Mouse (Mus musculus) lung, postnatal 36 days (tissue): ENCODE data around the gene 4930578C19Rik.
"Not testable (repeated sequence)": the region's sequence is repeated elsewhere in the genome, so short reads cannot be mapped to it uniquely, and the experiment has no call there.

Source experiments
- DNase-seq: peaks from one replicate; pipeline ENCODE4 v3.0.0; 2022; ENCODE audit warnings: mixed read lengths

The 4930578C19Rik gene

GRCm38 (mm10) chrX:18461198-18461601 is at the start of gene 4930578C19Rik:
TSS of gene 4930578C19Rik (minus strand) at chrX:18461397.
- peak; percentile 60 for DNase-seq

- no peak for DNase-seq
Observed at GRCm38 (mm10) chrX:18467690-18468089, 6.5 kb upstream of the 4930578C19Rik start.

GRCm38 (mm10) chrX:18462879-18463278 is 1.7 kb upstream of the 4930578C19Rik start:
- DNase-seq, result no peak

- DNase-seq, result no peak
Observed at GRCm38 (mm10) chrX:18451559-18451958, 9.6 kb downstream of the 4930578C19Rik start.

GRCm38 (mm10) chrX:18442066-18442465 is 19.1 kb downstream of the 4930578C19Rik start:
- peak; percentile 83 for DNase-seq

DNA sequence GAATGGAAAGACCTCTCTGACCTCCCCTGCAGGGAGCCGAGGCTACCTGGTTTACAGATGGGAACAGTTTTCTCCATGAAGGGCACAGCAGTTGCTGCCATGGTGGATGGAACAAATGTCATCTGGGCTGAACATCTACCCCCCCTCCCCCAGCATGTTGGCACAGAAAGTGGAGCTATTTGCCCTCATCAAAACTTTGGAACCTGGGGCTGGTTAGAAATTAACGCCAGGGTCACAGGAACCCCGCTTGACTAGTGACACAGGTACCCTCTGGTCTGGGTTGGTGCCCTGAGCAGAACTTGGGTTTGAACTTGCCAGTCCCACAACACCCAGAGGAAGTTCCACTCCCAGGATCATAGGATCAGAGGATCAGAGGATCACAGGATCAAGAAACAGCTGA is 35.7 kb downstream of the 4930578C19Rik start:
- DNase-seq, result no peak

GRCm38 (mm10) chrX:18423206-18423605 is 38.0 kb downstream of the 4930578C19Rik start:
- no peak for DNase-seq

DNA sequence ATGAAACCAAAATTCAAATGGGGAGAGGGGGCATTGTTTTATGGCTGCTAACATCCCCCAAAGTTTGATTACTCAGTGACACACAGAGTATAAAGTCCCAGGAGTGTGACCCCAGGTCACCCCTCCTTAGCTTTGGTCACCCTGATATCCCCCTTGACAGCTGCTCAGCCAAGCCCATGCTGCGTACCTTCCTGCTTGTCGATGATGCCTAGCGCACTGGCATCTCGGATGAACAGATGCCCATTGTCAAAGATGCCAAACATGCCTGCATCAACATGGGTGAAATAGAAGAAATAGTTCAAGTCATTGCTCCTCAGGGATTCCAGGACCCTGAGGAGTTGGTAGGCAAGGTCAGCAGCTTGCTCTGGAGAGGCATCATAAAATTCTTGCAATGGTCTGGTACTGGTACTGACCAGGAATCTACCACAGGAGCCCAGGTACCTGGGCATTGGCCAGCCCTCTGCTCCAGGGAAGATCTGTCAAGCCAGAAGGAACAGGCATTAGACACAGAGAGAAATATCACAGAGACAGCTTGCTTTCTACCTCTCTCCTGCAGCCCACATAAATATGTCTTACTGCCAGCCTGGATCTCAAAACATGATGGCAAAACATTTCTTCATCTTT is 40.9 kb downstream of the 4930578C19Rik start:
- DNase-seq, result no peak

GRCm38 (mm10) chrX:18418977-18419376 is 42.2 kb downstream of the 4930578C19Rik start:
- DNase-seq, result no peak

- no peak for DNase-seq
Observed at GRCm38 (mm10) chrX:18414560-18414959, 46.6 kb downstream of the 4930578C19Rik start.

- DNase-seq, result no peak
Observed at GRCm38 (mm10) chrX:18411071-18411840, 49.9 kb downstream of the 4930578C19Rik start.

DNA sequence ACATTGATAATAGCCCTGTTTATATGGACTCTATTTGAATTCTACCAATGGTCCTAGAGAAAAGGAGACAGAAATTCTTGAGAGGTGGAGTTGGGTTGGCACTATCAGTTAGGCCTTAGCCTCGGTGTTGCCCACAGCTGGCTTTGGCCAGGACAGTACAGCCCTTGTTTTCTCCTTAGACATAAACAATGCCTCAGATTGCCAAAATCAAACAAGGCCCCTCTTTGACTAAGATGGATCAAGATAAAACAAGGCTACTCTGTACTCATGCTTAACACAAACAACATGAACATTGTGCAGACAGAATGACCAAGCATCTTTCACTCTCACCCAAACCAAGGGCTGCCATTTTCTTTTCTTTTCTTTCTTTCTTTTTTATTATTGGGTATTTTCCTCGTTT is 51.6 kb downstream of the 4930578C19Rik start:
- no peak for DNase-seq

- DNase-seq, result peak; percentile 3
Observed at GRCm38 (mm10) chrX:18402296-18402695, 58.9 kb downstream of the 4930578C19Rik start.

GRCm38 (mm10) chrX:18396700-18397099 is 64.5 kb downstream of the 4930578C19Rik start:
- DNase-seq, result no peak

- DNase-seq, result not testable (repeated sequence)
Observed at GRCm38 (mm10) chrX:18384181-18384580, 77.0 kb downstream of the 4930578C19Rik start.
